Mouse (Mus musculus): ENCODE measurements at regions not wholly inside any gene's neighbourhood (a gene's known extent, or its start where the extent isn't known, plus 50 kb on each side); places are given as distances from the start of the nearest gene placed in this dataset.

- TF ChIP-seq EP300 (IDR thresholded peaks at IDR 0.05; ENCODE audit: low read depth) (no peak), CTCF (IDR thresholded peaks at IDR 0.05; ENCODE audit: low read depth) (no peak)
Measured at GRCm38 (mm10) chr13:117094773-117095172, 69.4 kb upstream of the Parp8 start.

Measured in heart, postnatal 0 days (tissue).